Mouse (Mus musculus) megakaryocyte-erythroid progenitor cell, adult 5-6 weeks (primary cell): ENCODE measurements around the gene Med13l. TPM values are rescaled to one million over a fixed set of nuclear protein-coding genes. Genes with fewer than 3 reads are reported as not detected.

Experiments used
- ATAC-seq: replicated peaks from 2 replicates; pipeline ENCODE4 v1.8.0; 2016; ENCODE audit warnings: mild to moderate bottlenecking, inconsistent platforms; ENCODE audit not compliant: severe bottlenecking, poor library complexity, low FRiP score, low TSS enrichment
- total RNA-seq, 2 experiments: library from RNA; stranded (forward) in 1 of 2; stranded (reverse) in 1 of 2; fragments of 200-1000, 215-1000 nt in 1 of 2; fragments of >200 nt in 1 of 2; fragmentation: Nextera tagmentation in 1 of 2; gene quantifications; 2 replicates each; pipeline ENCODE4 v1.2.3; 2014 to 2017

The Med13l gene
- total RNA-seq, 2 experiments from 2014 or later, result 11.3 to 25.9 TPM

DNA sequence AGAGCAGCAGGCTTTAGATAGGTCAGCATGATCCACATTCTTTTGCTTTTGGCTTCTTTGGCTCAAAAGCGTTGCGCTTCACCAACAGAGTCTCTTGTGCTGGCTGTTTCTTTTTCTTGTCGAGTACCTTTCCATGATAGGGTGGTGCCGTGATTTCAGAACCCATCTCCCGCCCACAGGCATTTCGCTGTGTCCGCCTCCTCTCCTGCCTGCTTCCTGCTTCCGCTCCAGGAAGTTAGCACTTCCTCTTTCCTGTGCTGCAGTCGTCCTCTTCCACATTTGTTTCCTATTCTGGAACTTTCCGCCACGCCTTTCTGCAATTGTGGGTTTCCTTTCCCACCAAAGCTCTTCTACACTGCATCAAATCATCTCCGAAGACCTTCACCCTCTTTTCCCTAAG, 248.5 kb downstream of the Med13l start:
- no peak for ATAC-seq

DNA sequence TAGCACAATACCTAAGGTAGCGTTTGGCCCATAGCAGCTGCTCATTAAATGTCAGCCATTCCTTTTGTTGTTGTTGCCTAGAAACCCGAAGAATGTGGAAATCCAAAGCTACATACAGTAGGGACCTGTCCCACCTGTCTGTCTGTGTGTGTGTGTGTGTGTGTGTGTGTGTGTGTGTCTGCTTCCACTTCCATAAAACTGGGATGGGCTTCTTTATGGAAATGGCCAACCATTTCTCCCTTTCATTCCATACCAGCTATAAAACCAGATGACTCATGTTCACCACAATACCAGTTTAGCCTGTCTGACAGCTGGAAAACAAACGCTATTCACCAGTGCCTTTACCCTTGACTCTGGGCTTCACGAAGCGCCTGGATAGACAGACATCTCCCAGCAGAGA, 249.1 kb downstream of the Med13l start:
- ATAC-seq, result no peak

DNA sequence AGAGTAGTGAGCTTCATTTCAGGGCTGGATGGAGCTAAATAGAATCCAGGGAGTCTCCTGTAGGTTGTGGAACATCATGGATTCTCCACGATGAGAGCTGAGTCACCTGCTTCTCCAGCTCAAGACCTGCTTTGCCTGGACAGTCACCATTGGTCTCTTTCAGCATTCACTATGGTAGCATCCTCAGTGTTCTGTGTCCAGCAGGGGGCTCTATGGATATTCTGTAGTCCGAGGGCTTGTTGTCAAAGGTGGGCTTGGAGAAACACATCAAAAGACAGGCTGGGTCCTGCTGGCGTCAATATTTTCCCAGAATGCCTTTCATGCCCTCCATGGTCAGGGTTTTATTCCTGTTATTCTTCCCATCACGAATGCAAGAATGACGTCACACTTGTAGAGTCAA, 251.2 kb downstream of the Med13l start:
- ATAC-seq, result no peak

DNA sequence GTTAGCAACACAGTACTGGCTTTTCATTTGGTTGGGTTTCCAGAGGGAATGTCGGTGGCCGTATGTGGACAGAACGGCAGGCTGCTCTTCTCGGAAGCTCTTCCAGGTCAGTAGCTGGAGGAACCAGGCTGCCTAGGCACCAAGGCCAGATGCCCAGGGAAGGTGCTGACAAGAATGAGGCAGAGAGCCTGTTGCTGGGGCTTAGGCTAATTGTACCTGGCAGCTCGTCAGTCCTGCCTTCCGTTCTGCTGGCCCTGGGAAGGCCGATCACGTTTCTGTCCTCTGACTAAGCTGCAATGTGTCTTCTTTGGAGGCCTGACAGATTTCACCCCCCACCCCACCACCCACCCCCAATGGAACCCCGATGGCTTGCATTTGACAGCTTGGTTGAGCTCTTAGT, 251.9 kb downstream of the Med13l start:
- ATAC-seq, result no peak

DNA sequence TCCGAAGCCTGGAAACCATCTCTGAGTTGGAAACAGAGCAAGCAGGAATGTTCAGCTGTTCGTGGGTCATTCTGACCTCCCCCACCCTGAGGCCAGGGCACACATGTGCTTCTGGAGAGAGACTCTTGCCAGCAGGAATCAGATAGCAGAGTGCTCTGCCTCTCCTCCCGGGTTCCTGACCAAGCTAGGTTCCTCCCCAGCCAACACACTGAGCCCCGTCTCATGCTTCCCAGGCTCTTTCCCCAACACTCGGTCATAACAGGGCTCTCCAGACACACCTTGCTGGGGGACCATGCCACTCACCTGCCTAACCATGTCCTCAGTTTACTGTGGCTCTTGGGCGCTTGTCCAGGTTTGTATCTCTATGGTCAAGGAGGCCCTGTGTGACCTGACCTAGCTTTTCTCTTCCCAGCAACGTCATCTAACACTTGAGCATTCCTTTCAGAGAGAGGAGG, 252.5 kb downstream of the Med13l start:
- no peak for ATAC-seq

DNA sequence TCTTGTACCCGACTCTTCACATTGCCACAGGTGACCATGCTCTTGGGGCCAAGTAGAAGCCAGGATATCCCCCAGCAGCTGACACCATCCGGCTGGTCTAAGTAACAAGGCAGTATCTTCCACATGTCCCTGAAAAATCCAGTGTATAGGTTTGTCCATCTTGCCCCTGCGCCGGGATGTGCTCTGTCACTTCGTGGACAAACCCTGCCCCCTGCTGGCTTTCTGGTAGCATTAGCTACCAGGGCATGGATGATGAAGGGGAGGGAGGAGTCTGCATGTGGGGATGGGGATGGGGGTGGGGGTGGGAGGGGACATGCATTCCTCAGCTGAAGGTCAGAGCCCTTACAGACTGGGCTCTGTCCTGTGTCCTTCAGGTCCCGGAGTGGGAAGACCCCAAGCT, 253.6 kb downstream of the Med13l start:
- ATAC-seq, result no peak
